Mouse (Mus musculus) midbrain, embryonic 12.5 days (tissue): ENCODE measurements at regions not wholly inside any gene's neighbourhood (a gene's known extent, or its start where the extent isn't known, plus 50 kb on each side); places are given as distances from the start of the nearest gene placed in this dataset.

Experiments used
- ATAC-seq: fragments of 200-750 bp; cut with Nextera tagmentation; 2 replicates; pipeline ENCODE4 v1.8.0; 2017; ENCODE audit warnings: low read depth, moderate TSS enrichment, moderate library complexity; ENCODE audit not compliant: low FRiP score
- H3K27ac ChIP-seq: fragments of 300-500 bp; sonication (generic); replicated peaks from 2 replicates; pipeline ENCODE4 v1.5.1; 2016; ENCODE audit warnings: mild to moderate bottlenecking
- H3K27me3 ChIP-seq: fragments of 300-500 bp; sonication (generic); 2 replicates; pipeline ENCODE4 v1.6.1; 2016; ENCODE audit warnings: mild to moderate bottlenecking
- H3K36me3 ChIP-seq: fragments of 300-500 bp; sonication (generic); 2 replicates; pipeline ENCODE4 v1.6.1; 2016
- H3K4me1 ChIP-seq: fragments of 300-500 bp; sonication (generic); 2 replicates; pipeline ENCODE4 v1.6.1; 2016
- H3K4me2 ChIP-seq: fragments of 300-500 bp; sonication (generic); replicated peaks from 2 replicates; pipeline ENCODE4 v1.6.1; 2016; ENCODE audit warnings: mild to moderate bottlenecking, moderate library complexity
- H3K4me3 ChIP-seq: fragments of 300-500 bp; sonication (generic); 2 replicates; pipeline ENCODE4 v1.5.1; 2016; ENCODE audit warnings: mild to moderate bottlenecking
- H3K9ac ChIP-seq: fragments of 300-500 bp; sonication (generic); replicated peaks from 2 replicates; pipeline ENCODE4 v1.6.1; 2016; ENCODE audit warnings: mild to moderate bottlenecking, moderate library complexity
- H3K9me3 ChIP-seq: fragments of 300-500 bp; sonication (generic); 2 replicates; pipeline ENCODE4 v1.6.1; 2016; ENCODE audit warnings: mild to moderate bottlenecking
- WGBS: fragments of 180-500 bp; shearing (Covaris S2); methylation state at CpG from one replicate; pipeline ENCODE4 v1.1.7; 2016; 5-methylcytosine and 5-hydroxymethylcytosine counted together

DNA sequence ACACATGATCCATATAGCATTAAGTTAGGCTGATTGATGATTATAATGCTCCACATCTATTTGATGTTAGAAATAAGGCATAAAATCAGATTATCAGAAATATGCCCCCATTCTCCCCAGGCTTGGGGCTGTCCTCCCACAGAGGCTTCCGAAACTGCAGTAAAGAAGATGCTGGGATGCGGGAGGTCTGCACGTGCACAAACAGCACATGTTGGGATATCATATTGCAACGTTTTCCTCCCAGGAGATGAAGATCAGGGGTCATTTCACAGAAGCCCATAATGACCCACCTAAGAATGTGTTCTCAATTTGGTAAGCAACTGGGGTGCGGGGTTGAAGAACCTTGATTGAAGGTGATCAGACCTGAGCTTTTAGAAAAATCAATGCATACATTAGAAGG, 85.9 kb upstream of the Got2 start:
- Histone ChIP-seq H3K4me3 (no peak overlapping the region), H3K27ac (no peak overlapping the region), H3K9ac (no peak overlapping the region), H3K4me2 (no peak overlapping the region), H3K36me3 (no peaks in the 10 kb centered on the region), H3K27me3 (0 out of 2 replicates have a peak, but pooled peaks cover 2% of the 10 kb centered on the region), H3K4me1 (no peaks in the 10 kb centered on the region), H3K9me3 (no peaks in the 10 kb centered on the region)
- ATAC-seq: no peak
- 74% methylated on average over 5 of the region's 5 CpGs for WGBS

GRCm38 (mm10) chr8:95973571-95973970, 85.2 kb upstream of the Got2 start:
- 55% methylated on average over 4 of the region's 4 CpGs for WGBS
- no peak for ATAC-seq
- H3K27me3 ChIP-seq: 0 out of 2 replicates have a peak, but pooled peaks cover 2% of the 10 kb centered on the region
- no peak overlapping the region for H3K9ac ChIP-seq
- no peaks in the 10 kb centered on the region for H3K4me1 ChIP-seq
- H3K27ac ChIP-seq: no peak overlapping the region
- no peaks in the 10 kb centered on the region for H3K36me3 ChIP-seq
- no peak overlapping the region for H3K4me3 ChIP-seq
- no peaks in the 10 kb centered on the region for H3K9me3 ChIP-seq
- no peak overlapping the region for H3K4me2 ChIP-seq

GRCm38 (mm10) chr8:95968828-95969227, 80.5 kb upstream of the Got2 start:
- H3K9me3 ChIP-seq: no peaks in the 10 kb centered on the region
- H3K4me2 ChIP-seq: no peak overlapping the region
- no peak overlapping the region for H3K27ac ChIP-seq
- H3K9ac ChIP-seq: no peak overlapping the region
- no peaks in the 10 kb centered on the region for H3K36me3 ChIP-seq
- 0 out of 2 replicates have a peak, but pooled peaks cover 1% of the 10 kb centered on the region for H3K27me3 ChIP-seq
- no peaks in the 10 kb centered on the region for H3K4me1 ChIP-seq
- no peak for ATAC-seq
- no peak overlapping the region for H3K4me3 ChIP-seq
- 94% methylated on average over 6 of the region's 6 CpGs for WGBS

DNA sequence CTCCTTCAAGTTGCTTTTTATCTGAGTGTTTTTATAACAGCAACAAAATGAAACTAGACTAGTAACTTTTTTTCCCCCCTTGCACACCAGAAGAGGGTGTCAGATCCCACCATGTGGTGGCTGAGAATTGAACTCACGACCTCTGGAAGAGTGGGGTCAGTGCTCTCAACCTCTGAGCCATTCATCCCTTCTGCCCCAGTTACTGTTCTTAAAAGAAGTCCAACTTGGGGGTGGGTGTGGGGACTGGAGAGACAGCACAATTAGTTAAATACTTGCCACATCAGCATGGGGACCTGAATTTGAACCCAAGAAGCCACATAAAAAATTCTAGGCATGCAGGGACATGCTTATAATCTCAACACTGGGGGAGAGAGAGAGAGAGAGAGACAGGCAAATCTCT, 78.1 kb upstream of the Got2 start:
- Histone ChIP-seq H3K4me3 (no peak overlapping the region), H3K27ac (no peak overlapping the region), H3K36me3 (no peaks in the 10 kb centered on the region), H3K27me3 (no peaks in the 10 kb centered on the region), H3K9me3 (no peaks in the 10 kb centered on the region), H3K9ac (no peak overlapping the region), H3K4me1 (no peaks in the 10 kb centered on the region), H3K4me2 (no peak overlapping the region)
- ATAC-seq: no peak
- 46% methylated on average over 1 of the region's 1 CpGs for WGBS

DNA sequence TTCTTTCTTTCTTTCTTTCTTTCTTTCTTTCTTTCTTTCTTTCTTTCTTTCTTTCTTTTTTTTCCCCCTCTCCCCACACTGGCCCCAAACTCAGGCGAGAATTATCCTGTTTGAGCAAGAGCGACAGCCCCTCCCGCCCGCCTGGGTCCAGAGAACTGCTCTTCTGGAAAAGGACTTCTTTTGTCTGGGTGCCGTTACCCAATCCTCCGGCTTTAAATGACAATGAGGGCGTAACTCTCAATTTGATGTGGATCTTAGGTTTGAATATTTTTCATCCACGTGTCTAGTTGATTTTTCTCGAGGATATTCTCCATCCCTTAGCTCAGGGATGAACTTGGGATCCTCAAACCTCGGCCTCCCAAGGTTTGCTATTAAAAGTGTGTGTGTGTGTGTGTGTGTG, 63.9 kb upstream of the Got2 start:
- Histone ChIP-seq H3K4me2 (peak overlapping the region; percentile 47), H3K9me3 (no peaks in the 10 kb centered on the region), H3K4me1 (no peaks in the 10 kb centered on the region; the same call in 1 of the 2 replicates), H3K36me3 (no peaks in the 10 kb centered on the region), H3K27ac (no peak overlapping the region), H3K27me3 (no peaks in the 10 kb centered on the region), H3K4me3 (0 out of 2 replicates have a peak overlapping the region, but pooled peaks have one; percentile 21), H3K9ac (no peak overlapping the region)
- ATAC-seq: peak; percentile 86
- WGBS: 7% methylated on average over 10 of the region's 10 CpGs

DNA sequence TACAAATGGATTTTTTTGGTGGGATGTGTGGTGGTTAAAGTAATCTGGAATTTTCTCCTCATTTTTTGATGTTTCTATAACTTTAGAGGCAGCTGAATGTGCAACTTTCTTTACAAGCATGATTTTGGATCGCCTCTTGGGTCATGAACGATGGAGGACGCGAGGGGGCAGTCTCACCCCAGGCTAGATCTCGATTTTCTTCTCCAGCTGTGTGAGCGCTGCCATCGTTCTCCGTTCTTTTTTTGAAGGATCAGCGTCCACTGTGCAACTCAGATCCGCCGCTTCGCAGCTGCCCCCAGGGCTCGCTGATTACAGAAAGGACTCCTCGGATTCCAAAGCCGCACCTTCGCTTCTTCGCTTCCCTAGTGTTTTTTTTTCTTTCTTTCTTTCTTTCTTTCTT, 63.4 kb upstream of the Got2 start:
- H3K4me1 ChIP-seq: no peaks in the 10 kb centered on the region; the same call in 1 of the 2 replicates
- no peaks in the 10 kb centered on the region for H3K27me3 ChIP-seq
- H3K27ac ChIP-seq: no peak overlapping the region
- no peaks in the 10 kb centered on the region for H3K36me3 ChIP-seq
- 1% methylated on average over 17 of the region's 17 CpGs for WGBS
- peak; percentile 85 for ATAC-seq
- peak overlapping the region; percentile 31 for H3K4me3 ChIP-seq
- H3K9ac ChIP-seq: no peak overlapping the region
- H3K9me3 ChIP-seq: no peaks in the 10 kb centered on the region
- H3K4me2 ChIP-seq: peak overlapping the region; percentile 47
